Mouse (Mus musculus) midbrain, embryonic 15.5 days (tissue): ENCODE results near the gene Bud23. TPM values are rescaled to one million over a fixed set of nuclear protein-coding genes. Genes with fewer than 3 reads are reported as not detected.
A peak's percentile ranks its signal among the peaks of the same experiment; 100 is the strongest.
"Not testable (repeated sequence)": the region's sequence is repeated elsewhere in the genome, so short reads cannot be mapped to it uniquely, and the experiment has no call there.

ENCODE experiments used
- ATAC-seq: fragments of 200-750 bp; cut with Nextera tagmentation; replicated peaks from 2 replicates; pipeline ENCODE4 v1.8.0; 2017; ENCODE audit warnings: moderate TSS enrichment
- H3K27ac ChIP-seq: fragments of 300-500 bp; sonication (generic); 2 replicates; pipeline ENCODE4 v1.5.1; 2015; ENCODE audit warnings: mild to moderate bottlenecking, inconsistent platforms
- H3K27me3 ChIP-seq: fragments of 300-500 bp; sonication (generic); replicated peaks from 2 replicates; pipeline ENCODE4 v1.6.1; 2015; ENCODE audit warnings: inconsistent platforms
- H3K36me3 ChIP-seq: fragments of 300-500 bp; sonication (generic); replicated peaks from 2 replicates; pipeline ENCODE4 v1.6.1; 2015; ENCODE audit warnings: inconsistent platforms
- H3K4me1 ChIP-seq: fragments of 300-500 bp; sonication (generic); 2 replicates; pipeline ENCODE4 v1.6.1; 2015; ENCODE audit warnings: inconsistent platforms
- H3K4me2 ChIP-seq: fragments of 300-500 bp; sonication (generic); 2 replicates; pipeline ENCODE4 v1.6.1; 2015; ENCODE audit warnings: inconsistent platforms, mild to moderate bottlenecking, moderate library complexity
- H3K4me3 ChIP-seq: fragments of 300-500 bp; sonication (generic); 2 replicates; pipeline ENCODE4 v1.5.1; 2015; ENCODE audit warnings: mild to moderate bottlenecking, inconsistent platforms
- H3K9ac ChIP-seq: fragments of 300-500 bp; sonication (generic); 2 replicates; pipeline ENCODE4 v1.6.1; 2015; ENCODE audit warnings: mild to moderate bottlenecking, inconsistent platforms
- H3K9me3 ChIP-seq: fragments of 300-500 bp; sonication (generic); 2 replicates; pipeline ENCODE4 v1.6.1; 2016; ENCODE audit warnings: inconsistent platforms
- WGBS: fragments of 180-500 bp; shearing (Covaris S2); methylation state at CpG from one replicate; pipeline ENCODE4 v1.1.7; 2015; ENCODE audit warnings: mixed read lengths; 5-methylcytosine and 5-hydroxymethylcytosine counted together
- polyA plus RNA-seq: library from polyadenylated mRNA; unstranded; fragments of >200 nt; fragmentation: Nextera tagmentation; extraction: Ambion mirVana; gene quantifications from 2 replicates; pipeline ENCODE4 v1.2.1, GENCODE M21; 2015

The Bud23 gene
- polyA plus RNA-seq, 1 experiment from 2014 or later, result 78.1 TPM

GRCm38 (mm10) chr5:135064382-135064766 is 385 bp downstream of the Bud23 start:
- Histone ChIP-seq H3K36me3 (peaks cover 14% of the 10 kb centered on the region), H3K4me1 (peaks cover 27% of the 10 kb centered on the region), H3K9ac (peak overlapping the region; percentile 87), H3K9me3 (no peaks in the 10 kb centered on the region), H3K4me2 (peak overlapping the region; percentile 79), H3K27me3 (no peaks in the 10 kb centered on the region), H3K4me3 (peak overlapping the region; percentile 96), H3K27ac (peak overlapping the region; percentile 75)
- under 1% methylated on average over 39 of the region's 40 CpGs for WGBS
- ATAC-seq, result no peak

- H3K4me1 ChIP-seq, result peaks cover 27% of the 10 kb centered on the region
- WGBS, result under 1% methylated on average over 51 of the region's 52 CpGs
- peaks cover 20% of the 10 kb centered on the region for H3K36me3 ChIP-seq
- peak; percentile 97 for ATAC-seq
- H3K27ac ChIP-seq, result peak within 1 kb of the TSS; percentile 75
- H3K9ac ChIP-seq, result peak within 1 kb of the TSS; percentile 87
- peak within 1 kb of the TSS; percentile 79 for H3K4me2 ChIP-seq
- no peaks in the 10 kb centered on the region for H3K27me3 ChIP-seq
- H3K9me3 ChIP-seq, result no peaks in the 10 kb centered on the region
- peak within 1 kb of the TSS; percentile 96 for H3K4me3 ChIP-seq
Observed at GRCm38 (mm10) chr5:135063629-135064381, 954 bp downstream of the Bud23 start, which contains the start of gene Dnajc30. Dnajc30 (plus strand) TSS chr5:135064202.

- H3K4me1 ChIP-seq, result no peaks in the 10 kb centered on the region
- no peaks in the 10 kb centered on the region for H3K27me3 ChIP-seq
- WGBS, result 95% methylated on average over 12 of the region's 12 CpGs
- H3K9ac ChIP-seq, result no peak overlapping the region
- ATAC-seq, result no peak
- no peak overlapping the region for H3K27ac ChIP-seq
- H3K4me2 ChIP-seq, result no peak overlapping the region
- H3K4me3 ChIP-seq, result no peak overlapping the region
- H3K9me3 ChIP-seq, result no peaks in the 10 kb centered on the region
- peaks cover 35% of the 10 kb centered on the region for H3K36me3 ChIP-seq
Observed at GRCm38 (mm10) chr5:135053356-135053755, 11.4 kb downstream of the Bud23 start.

- WGBS, result 92% methylated on average over 6 of the region's 6 CpGs
- not testable (repeated sequence) for H3K27me3 ChIP-seq, H3K4me2 ChIP-seq, H3K4me3 ChIP-seq, H3K9ac ChIP-seq, ATAC-seq, H3K9me3 ChIP-seq, H3K4me1 ChIP-seq, H3K27ac ChIP-seq
- H3K36me3 ChIP-seq, result peaks cover 23% of the 10 kb centered on the region; the same call in 1 of the 2 replicates
Observed at GRCm38 (mm10) chr5:135049268-135049667, 15.5 kb downstream of the Bud23 start.

GRCm38 (mm10) chr5:135048539-135048938 is 16.2 kb downstream of the Bud23 start:
- no peak for ATAC-seq
- Histone ChIP-seq H3K4me1 (no peaks in the 10 kb centered on the region), H3K4me2 (no peak overlapping the region), H3K9me3 (no peaks in the 10 kb centered on the region), H3K36me3 (peaks cover 20% of the 10 kb centered on the region; the same call in 1 of the 2 replicates), H3K9ac (no peak overlapping the region), H3K27me3 (no peaks in the 10 kb centered on the region), H3K4me3 (no peak overlapping the region), H3K27ac (no peak overlapping the region)
- 91% methylated on average over 5 of the region's 5 CpGs for WGBS

- no peak overlapping the region for H3K9ac ChIP-seq
- no peaks in the 10 kb centered on the region for H3K27me3 ChIP-seq
- no peaks in the 10 kb centered on the region for H3K9me3 ChIP-seq
- no peaks in the 10 kb centered on the region for H3K4me1 ChIP-seq
- no peak overlapping the region for H3K4me3 ChIP-seq
- ATAC-seq, result no peak
- no peak overlapping the region for H3K4me2 ChIP-seq
- no peak overlapping the region for H3K27ac ChIP-seq
- peaks cover 11% of the 10 kb centered on the region; the same call in 1 of the 2 replicates for H3K36me3 ChIP-seq
- 97% methylated on average over 3 of the region's 3 CpGs for WGBS
Observed at GRCm38 (mm10) chr5:135044575-135044974, 20.2 kb downstream of the Bud23 start.

GRCm38 (mm10) chr5:135042105-135042788 is 22.5 kb downstream of the Bud23 start:
- no peak overlapping the region for H3K4me3 ChIP-seq
- H3K9ac ChIP-seq, result no peak overlapping the region
- H3K4me1 ChIP-seq, result no peaks in the 10 kb centered on the region
- no peaks in the 10 kb centered on the region for H3K9me3 ChIP-seq
- peaks cover 11% of the 10 kb centered on the region; the same call in 1 of the 2 replicates for H3K36me3 ChIP-seq
- H3K4me2 ChIP-seq, result no peak overlapping the region
- 32% methylated on average over 19 of the region's 21 CpGs for WGBS
- no peak overlapping the region for H3K27ac ChIP-seq
- no peaks in the 10 kb centered on the region for H3K27me3 ChIP-seq
- no peak for ATAC-seq

- 87% methylated on average over 11 of the region's 11 CpGs for WGBS
- Histone ChIP-seq H3K27me3 (no peaks in the 10 kb centered on the region), H3K4me2 (no peak overlapping the region), H3K9me3 (no peaks in the 10 kb centered on the region), H3K9ac (no peak overlapping the region), H3K27ac (no peak overlapping the region), H3K36me3 (peaks cover 8% of the 10 kb centered on the region; the same call in 1 of the 2 replicates), H3K4me1 (no peaks in the 10 kb centered on the region), H3K4me3 (no peak overlapping the region)
- no peak for ATAC-seq
Observed at GRCm38 (mm10) chr5:135040777-135041176, 24.0 kb downstream of the Bud23 start.

GRCm38 (mm10) chr5:135040059-135040458 is 24.7 kb downstream of the Bud23 start:
- Histone ChIP-seq H3K4me1 (no peaks in the 10 kb centered on the region), H3K4me2 (no peak overlapping the region), H3K36me3 (peaks cover 6% of the 10 kb centered on the region; the same call in 1 of the 2 replicates), H3K9ac (no peak overlapping the region), H3K9me3 (no peaks in the 10 kb centered on the region), H3K27ac (no peak overlapping the region), H3K27me3 (no peaks in the 10 kb centered on the region), H3K4me3 (no peak overlapping the region)
- no peak for ATAC-seq
- 46% methylated on average over 6 of the region's 6 CpGs for WGBS

GRCm38 (mm10) chr5:135039541-135039940 is 25.2 kb downstream of the Bud23 start:
- H3K27ac ChIP-seq, result no peak overlapping the region
- no peak overlapping the region for H3K4me2 ChIP-seq
- no peaks in the 10 kb centered on the region for H3K4me1 ChIP-seq
- no peaks in the 10 kb centered on the region for H3K27me3 ChIP-seq
- no peak overlapping the region for H3K4me3 ChIP-seq
- H3K9ac ChIP-seq, result no peak overlapping the region
- WGBS, result 85% methylated on average over 9 of the region's 9 CpGs
- peaks cover 2% of the 10 kb centered on the region; the same call in 1 of the 2 replicates for H3K36me3 ChIP-seq
- H3K9me3 ChIP-seq, result no peaks in the 10 kb centered on the region
- ATAC-seq, result no peak

GRCm38 (mm10) chr5:135037946-135038345 is 26.8 kb downstream of the Bud23 start:
- no peak for ATAC-seq
- H3K9ac ChIP-seq, result no peak overlapping the region
- H3K27ac ChIP-seq, result no peak overlapping the region
- H3K9me3 ChIP-seq, result no peaks in the 10 kb centered on the region
- H3K4me2 ChIP-seq, result no peak overlapping the region
- H3K36me3 ChIP-seq, result no peaks in the 10 kb centered on the region
- 78% methylated on average over 3 of the region's 3 CpGs for WGBS
- no peak overlapping the region for H3K4me3 ChIP-seq
- H3K4me1 ChIP-seq, result no peaks in the 10 kb centered on the region
- H3K27me3 ChIP-seq, result no peaks in the 10 kb centered on the region

GRCm38 (mm10) chr5:135035608-135036359 is 29.0 kb downstream of the Bud23 start:
- WGBS, result 62% methylated on average over 18 of the region's 18 CpGs
- Histone ChIP-seq H3K9ac (no peak overlapping the region), H3K4me1 (no peaks in the 10 kb centered on the region), H3K36me3 (no peaks in the 10 kb centered on the region), H3K4me3 (no peak overlapping the region), H3K4me2 (no peak overlapping the region), H3K27me3 (no peaks in the 10 kb centered on the region), H3K9me3 (no peaks in the 10 kb centered on the region), H3K27ac (no peak overlapping the region)
- no peak for ATAC-seq
